Mouse (Mus musculus): ENCODE measurements around the gene Idh2. TPM values are rescaled to one million over a fixed set of nuclear protein-coding genes. Genes with fewer than 3 reads are reported as not detected.
"Not testable (repeated sequence)": the region's sequence is repeated elsewhere in the genome, so short reads cannot be mapped to it uniquely, and the experiment has no call there.

The Idh2 gene
- total RNA-seq, 2 experiments from 2014 or later = 63.8 to 69.8 TPM

DNA sequence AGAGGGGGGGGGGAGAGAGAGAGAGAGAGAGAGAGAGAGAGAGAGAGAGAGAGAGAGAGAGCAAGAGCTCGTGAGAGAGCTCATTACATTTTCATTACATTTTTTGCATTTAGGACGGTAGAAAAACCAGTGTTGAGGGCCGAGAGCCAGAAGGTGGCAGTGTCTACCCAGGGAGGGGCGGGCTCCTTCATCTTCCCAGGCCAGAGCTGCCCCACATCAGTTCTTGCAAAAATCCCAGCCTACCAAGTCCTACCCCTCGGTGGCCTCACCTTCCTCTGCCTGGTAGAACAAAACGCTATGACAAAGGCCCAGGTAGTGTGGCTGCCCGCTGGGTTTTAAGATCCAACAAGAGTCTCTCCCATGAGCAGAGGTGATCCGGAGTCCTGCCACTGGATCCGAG lies 25.6 kb upstream of the Idh2 start:
- TF ChIP-seq CTCF (conservative IDR thresholded peaks at IDR 0.05) = peak; percentile 82
- DNase-seq (ENCODE audit: low spot score in 2 of 2) = peak; percentile 64 to 70
- no peak overlapping the region; the same call in 1 of the 2 replicates for H3K27ac ChIP-seq
- H3K4me3 ChIP-seq = no peak overlapping the region

- TF ChIP-seq CTCF (conservative IDR thresholded peaks at IDR 0.05) = no peak
These were observed 23.2 kb upstream of the Idh2 start for GRCm38 (mm10) chr7:80138375-80138774.

DNA sequence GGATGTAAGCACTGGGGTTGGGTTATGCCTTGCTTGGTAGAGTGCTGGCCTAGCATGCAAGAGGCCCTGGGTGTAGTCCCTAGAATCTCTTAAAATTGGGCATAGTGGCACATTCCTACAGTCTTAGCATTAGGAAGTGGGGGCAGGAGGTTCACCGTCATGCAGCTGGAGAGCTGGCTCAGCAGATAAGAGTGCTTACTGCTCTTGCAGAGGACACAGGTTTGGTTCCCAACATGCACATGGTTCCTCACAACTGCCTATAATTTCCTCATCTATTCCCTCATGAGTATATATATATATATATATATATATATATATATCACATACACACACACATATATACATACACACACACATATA lies 20.0 kb upstream of the Idh2 start:
- no peak overlapping the region for H3K4me3 ChIP-seq
- no peak for DNase-seq (ENCODE audit: low spot score in 2 of 2)
- peak overlapping the region; percentile 82 for H3K27ac ChIP-seq

More at GRCm38 (mm10) chr7:80138375-80138774, 23.2 kb upstream of the Idh2 start:
- DNase-seq (ENCODE audit: low spot score in 2 of 2) = no peak
- Histone ChIP-seq H3K27ac (no peak overlapping the region), H3K4me3 (no peak overlapping the region)

DNA sequence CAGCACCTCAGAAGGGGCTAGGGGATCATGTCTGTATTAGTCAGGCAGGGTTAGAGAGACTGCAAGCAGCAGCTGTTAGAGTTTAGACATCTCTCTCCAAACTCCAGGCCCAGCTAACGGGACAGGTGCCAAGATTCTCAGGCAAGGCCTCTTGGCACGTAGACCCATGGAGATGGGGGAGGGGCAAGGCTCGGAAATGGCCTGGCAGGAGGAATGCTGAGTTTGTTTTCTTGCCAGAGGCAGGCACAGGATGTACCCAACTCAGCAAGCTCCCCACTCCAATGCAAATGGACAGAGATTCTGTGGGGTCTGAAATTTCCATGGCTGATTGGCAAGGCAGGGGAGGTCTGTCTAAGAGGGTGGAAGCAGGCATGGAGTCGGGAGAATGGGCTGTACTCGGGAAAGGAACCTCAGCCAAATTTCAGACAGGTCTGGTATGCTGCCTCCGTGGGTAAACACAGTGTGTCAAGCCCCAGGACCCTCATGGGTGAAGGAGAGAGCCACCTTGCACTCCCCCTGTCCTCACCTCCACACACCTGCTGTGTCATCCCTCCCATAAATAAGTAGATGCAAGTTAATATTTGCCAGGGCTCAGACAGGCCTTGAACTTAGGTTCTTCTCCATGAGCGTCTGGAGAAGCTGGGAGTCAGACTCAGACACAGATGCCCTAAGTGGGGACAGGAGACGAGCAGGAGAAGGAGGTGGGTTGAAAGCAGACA lies 19.4 kb upstream of the Idh2 start:
- peak; percentile 75 for DNase-seq (ENCODE audit: low spot score in 2 of 2)
- H3K4me3 ChIP-seq = no peak overlapping the region
- H3K27ac ChIP-seq = peak overlapping the region; percentile 82
- TF ChIP-seq CTCF (conservative IDR thresholded peaks at IDR 0.05) = no peak

More for the DNA sequence above, 20.0 kb upstream of the Idh2 start:
- TF ChIP-seq CTCF (conservative IDR thresholded peaks at IDR 0.05) = no peak

DNA sequence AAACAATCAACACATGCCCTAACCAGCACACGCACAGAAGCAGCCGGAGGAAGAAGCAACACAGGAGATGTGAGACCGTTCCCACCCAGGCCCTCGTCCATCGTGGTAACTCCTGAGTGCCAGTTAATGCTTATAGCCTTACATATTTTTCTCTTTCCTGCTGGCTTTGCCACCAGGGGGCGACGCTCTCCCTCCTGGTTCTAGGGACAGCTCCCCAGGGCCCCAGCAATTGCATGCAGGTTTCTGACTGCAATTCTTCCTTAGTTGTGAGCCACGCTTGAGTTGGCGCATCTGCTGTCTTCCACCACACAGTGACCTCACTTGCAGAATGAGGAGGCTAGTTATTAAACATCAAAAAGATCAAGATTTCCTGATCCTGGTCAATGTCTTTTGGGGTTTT lies 17.3 kb upstream of the Idh2 start:
- Histone ChIP-seq H3K4me3 (no peak overlapping the region), H3K27ac (no peak overlapping the region)
- TF ChIP-seq CTCF (conservative IDR thresholded peaks at IDR 0.05) = peak; percentile 83
- DNase-seq (ENCODE audit: low spot score in 2 of 2) = peak in 1 of 2 experiments; percentile 32

- H3K4me3 ChIP-seq; DNase-seq (ENCODE audit: low spot score in 2 of 2); H3K27ac ChIP-seq: not testable (repeated sequence)
- peak; percentile 65 for TF ChIP-seq CTCF (conservative IDR thresholded peaks at IDR 0.05)
These were observed 16.1 kb upstream of the Idh2 start for GRCm38 (mm10) chr7:80131315-80131714.

GRCm38 (mm10) chr7:80130344-80131055 lies 15.3 kb upstream of the Idh2 start:
- no peak for TF ChIP-seq CTCF (conservative IDR thresholded peaks at IDR 0.05)
- H3K27ac ChIP-seq = no peak overlapping the region

GRCm38 (mm10) chr7:80129278-80129677 lies 14.1 kb upstream of the Idh2 start:
- no peak overlapping the region for H3K27ac ChIP-seq
- no peak for TF ChIP-seq CTCF (conservative IDR thresholded peaks at IDR 0.05)
- no peak for DNase-seq (ENCODE audit: low spot score in 2 of 2)
- H3K4me3 ChIP-seq = no peak overlapping the region

More at GRCm38 (mm10) chr7:80130344-80131055, 15.3 kb upstream of the Idh2 start:
- no peak overlapping the region for H3K4me3 ChIP-seq
- no peak for DNase-seq (ENCODE audit: low spot score in 2 of 2)

GRCm38 (mm10) chr7:80123672-80124071 lies 8.5 kb upstream of the Idh2 start:
- no peak overlapping the region for H3K27ac ChIP-seq
- H3K4me3 ChIP-seq = no peak overlapping the region
- DNase-seq (ENCODE audit: low spot score in 2 of 2) = no peak
- TF ChIP-seq CTCF (conservative IDR thresholded peaks at IDR 0.05) = no peak

DNA sequence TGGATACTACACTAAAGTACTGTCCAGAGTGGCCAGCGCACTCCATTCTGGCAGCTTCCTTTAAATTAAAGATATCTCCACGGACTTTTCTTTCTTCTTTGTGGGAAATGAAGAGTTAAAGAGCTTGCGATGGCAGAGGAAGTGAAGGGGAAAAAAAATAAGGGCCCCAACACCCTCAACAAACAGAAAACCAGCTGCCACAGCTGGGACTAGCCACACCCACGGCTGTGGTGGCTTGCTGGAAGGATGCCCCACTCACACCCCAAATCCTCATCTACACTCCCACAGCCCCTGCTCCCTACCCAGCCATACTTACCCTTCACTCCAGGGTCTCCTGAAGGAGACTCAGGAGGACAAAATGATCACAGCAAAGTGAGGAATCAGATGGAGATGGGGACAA lies 7.9 kb upstream of the Idh2 start:
- Histone ChIP-seq H3K27ac (no peak overlapping the region), H3K4me3 (no peak overlapping the region)
- DNase-seq (ENCODE audit: low spot score in 2 of 2) = no peak
- TF ChIP-seq CTCF (conservative IDR thresholded peaks at IDR 0.05) = no peak

DNA sequence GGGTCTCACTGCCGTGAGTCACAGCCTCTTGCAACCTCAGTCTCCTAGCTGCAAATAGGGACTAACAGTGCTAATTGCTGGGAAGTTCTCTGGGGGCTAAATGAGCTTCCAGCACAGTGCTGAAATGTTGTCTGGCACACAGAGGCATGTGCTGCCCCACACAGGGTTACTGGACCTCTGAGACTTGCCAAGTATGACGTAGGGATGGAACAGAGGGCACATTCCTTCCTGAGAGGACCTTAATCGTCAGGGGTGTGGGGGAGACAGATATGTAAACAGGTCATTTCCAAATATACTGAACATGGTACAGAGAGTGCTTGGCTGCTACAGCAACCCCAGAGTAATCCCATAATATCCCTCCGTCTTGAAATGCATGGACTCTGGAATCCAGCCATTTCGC lies 5.9 kb upstream of the Idh2 start:
- DNase-seq (ENCODE audit: low spot score in 2 of 2) = no peak
- H3K4me3 ChIP-seq = no peak overlapping the region
- no peak overlapping the region for H3K27ac ChIP-seq
- TF ChIP-seq CTCF (conservative IDR thresholded peaks at IDR 0.05) = no peak

- TF ChIP-seq CTCF (conservative IDR thresholded peaks at IDR 0.05) = no peak
- no peak for DNase-seq (ENCODE audit: low spot score in 2 of 2)
- no peak overlapping the region for H3K4me3 ChIP-seq
- no peak overlapping the region for H3K27ac ChIP-seq
These were observed 4.0 kb upstream of the Idh2 start for GRCm38 (mm10) chr7:80119198-80119597.

GRCm38 (mm10) chr7:80116158-80116557 lies 966 bp upstream of the Idh2 start:
- Histone ChIP-seq H3K27ac (no peak overlapping the region), H3K4me3 (no peak overlapping the region)
- no peak for DNase-seq (ENCODE audit: low spot score in 2 of 2)
- TF ChIP-seq CTCF (conservative IDR thresholded peaks at IDR 0.05) = no peak

All from layer of hippocampus, adult 2 months (tissue).